Mouse (Mus musculus): ENCODE results near the gene Efcab1.

Gene Efcab1

GRCm38 (mm10) chr16:15014724-15015123 is 108.3 kb downstream of the Efcab1 start:
- DNase-seq (ENCODE audit: low spot score) = no peak
